Mouse (Mus musculus): ENCODE results near the gene Flnc.

- TF ChIP-seq CTCF (IDR thresholded peaks at IDR 0.05; ENCODE audit: extremely low read depth, insufficient read depth, low read length) (no peak), POLR2A (IDR thresholded peaks at IDR 0.05; ENCODE audit: extremely low read depth, insufficient read depth, low read length) (no peak)
Observed at GRCm38 (mm10) chr6:29445354-29445753, 12.3 kb downstream of the Flnc start.
